Mouse (Mus musculus): Measurements from ENCODE around the gene Car10. TPM values are rescaled to one million over a fixed set of nuclear protein-coding genes. Genes with fewer than 3 reads are reported as not detected.

The Car10 gene
- not detected in 2 replicates for polyA plus RNA-seq (2012)

GRCm38 (mm10) chr11:93097941-93098828 is at the start of gene Car10:
Car10 (plus strand) TSS chr11:93098028.
- no peak for TF ChIP-seq GATA1 (IDR thresholded peaks at IDR 0.05; ENCODE audit: low read length)

- no peak for TF ChIP-seq GATA1 (IDR thresholded peaks at IDR 0.05; ENCODE audit: low read length)
Observed at GRCm38 (mm10) chr11:93065021-93065420, 32.8 kb upstream of the Car10 start.

DNA sequence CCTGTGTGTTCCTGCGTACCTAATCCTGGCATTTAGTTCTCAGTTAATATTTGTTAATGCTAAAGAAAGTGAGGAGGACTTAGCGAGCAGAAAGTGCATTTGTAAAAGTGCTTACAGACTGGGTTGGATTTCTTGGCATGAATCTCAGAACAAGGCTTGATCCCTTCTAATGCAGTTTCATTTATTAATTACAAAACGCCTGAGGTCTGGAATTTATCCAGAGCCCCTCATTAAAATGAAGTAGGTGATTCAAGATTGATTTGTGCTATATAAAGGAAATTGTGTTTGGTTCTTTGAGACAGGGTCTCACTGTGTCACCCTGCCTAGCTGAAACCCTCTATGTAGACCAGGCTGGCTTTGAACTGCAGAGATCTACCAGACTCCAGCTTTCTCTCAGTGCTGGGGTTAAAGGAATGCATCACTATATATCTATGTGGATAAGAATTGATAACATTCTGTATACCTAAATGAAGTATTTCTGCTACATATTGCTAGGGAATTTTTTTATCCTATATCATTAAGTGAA is 32.1 kb upstream of the Car10 start:
- no peak for TF ChIP-seq GATA1 (IDR thresholded peaks at IDR 0.05; ENCODE audit: low read length)

- no peak for TF ChIP-seq GATA1 (IDR thresholded peaks at IDR 0.05; ENCODE audit: low read length)
Observed at GRCm38 (mm10) chr11:93095588-93095987, 2.2 kb upstream of the Car10 start.

DNA sequence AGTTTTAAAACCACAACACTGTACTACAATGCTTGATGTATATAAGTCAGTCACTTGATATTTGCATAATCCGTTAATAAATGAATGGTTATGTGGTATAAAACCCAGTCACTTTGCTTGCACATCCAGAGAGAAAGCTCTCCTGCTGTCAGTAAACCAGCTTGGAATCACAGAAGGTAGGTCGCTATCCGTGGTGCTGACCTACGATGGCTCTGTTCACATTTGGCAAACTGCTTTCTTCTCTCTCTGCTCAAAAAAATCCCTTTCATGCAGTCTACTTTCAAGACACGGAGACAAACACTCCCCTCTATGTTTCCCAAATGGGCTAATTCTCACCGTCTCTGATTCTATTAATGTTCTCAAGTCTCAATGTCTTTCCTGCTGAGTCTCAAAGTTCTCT is 827 bp upstream of the Car10 start:
- TF ChIP-seq GATA1 (IDR thresholded peaks at IDR 0.05; ENCODE audit: low read length), result no peak

GRCm38 (mm10) chr11:93097431-93097851 is 387 bp upstream of the Car10 start:
- no peak for TF ChIP-seq GATA1 (IDR thresholded peaks at IDR 0.05; ENCODE audit: low read length)

GRCm38 (mm10) chr11:93098933-93099381 is 1.1 kb downstream of the Car10 start:
- TF ChIP-seq GATA1 (IDR thresholded peaks at IDR 0.05; ENCODE audit: low read length), result no peak

- TF ChIP-seq GATA1 (IDR thresholded peaks at IDR 0.05; ENCODE audit: low read length), result no peak
Observed at GRCm38 (mm10) chr11:93099431-93100370, 1.9 kb downstream of the Car10 start.

GRCm38 (mm10) chr11:93100606-93101005 is 2.8 kb downstream of the Car10 start:
- TF ChIP-seq GATA1 (IDR thresholded peaks at IDR 0.05; ENCODE audit: low read length), result no peak

- TF ChIP-seq GATA1 (IDR thresholded peaks at IDR 0.05; ENCODE audit: low read length), result no peak
Observed at GRCm38 (mm10) chr11:93101106-93101505, 3.3 kb downstream of the Car10 start.

DNA sequence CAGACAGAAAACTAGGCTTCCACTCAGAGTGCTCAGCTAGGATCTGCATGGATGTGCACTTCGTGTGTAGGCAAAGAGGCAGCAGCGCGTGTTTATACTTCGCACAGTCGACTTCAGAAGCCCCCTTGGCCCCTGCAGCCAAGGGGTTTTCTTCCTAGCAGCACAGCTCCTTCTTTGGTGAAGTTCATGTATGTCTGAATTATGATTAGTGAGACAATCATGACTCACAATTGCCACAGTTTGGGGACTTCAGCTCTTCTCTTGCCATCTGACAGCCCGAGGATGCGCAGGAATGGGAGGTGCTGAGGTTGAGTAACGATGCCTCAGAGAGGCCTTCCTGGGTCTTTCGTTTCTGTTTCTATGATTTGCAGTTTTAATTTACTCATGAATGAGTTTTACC is 4.5 kb downstream of the Car10 start:
- no peak for TF ChIP-seq GATA1 (IDR thresholded peaks at IDR 0.05; ENCODE audit: low read length)

- TF ChIP-seq GATA1 (IDR thresholded peaks at IDR 0.05; ENCODE audit: low read length), result no peak
Observed at GRCm38 (mm10) chr11:93103101-93103815, 5.4 kb downstream of the Car10 start.

- TF ChIP-seq GATA1 (IDR thresholded peaks at IDR 0.05; ENCODE audit: low read length), result no peak
Observed at GRCm38 (mm10) chr11:93109451-93109850, 11.6 kb downstream of the Car10 start.

DNA sequence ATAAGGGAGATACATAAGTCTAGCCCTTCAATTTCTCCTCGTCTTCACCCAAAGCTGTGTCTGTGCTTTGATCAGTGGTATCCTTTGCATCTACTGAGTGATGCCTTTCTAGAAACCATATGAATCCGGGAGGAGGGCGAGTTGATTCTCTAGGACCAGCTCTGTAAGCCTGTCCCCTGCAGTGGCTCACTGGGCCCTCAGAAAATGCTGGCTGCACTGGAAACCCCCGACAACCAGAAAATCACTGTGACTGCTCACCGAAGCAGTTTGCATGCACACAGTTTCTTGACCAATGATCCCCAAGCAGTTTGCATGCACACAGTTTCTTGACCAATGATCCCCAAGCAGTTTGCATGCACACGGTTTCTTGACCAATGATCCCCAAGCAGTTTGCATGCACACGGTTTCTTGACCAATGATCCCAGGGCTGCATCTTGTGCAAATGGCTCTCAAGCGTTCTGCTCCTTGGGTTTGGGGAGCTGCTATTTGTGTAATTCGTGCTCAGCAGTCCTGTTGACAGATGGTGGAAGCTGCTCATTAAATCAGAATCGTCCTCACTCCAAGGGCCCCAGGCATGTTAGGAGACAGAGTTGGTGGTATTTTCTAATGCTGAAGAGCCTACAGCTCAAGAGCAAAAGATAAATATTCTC is 23.1 kb downstream of the Car10 start:
- no peak for TF ChIP-seq GATA1 (IDR thresholded peaks at IDR 0.05; ENCODE audit: low read length)

- TF ChIP-seq GATA1 (IDR thresholded peaks at IDR 0.05; ENCODE audit: low read length), result no peak
Observed at GRCm38 (mm10) chr11:93123691-93124090, 25.9 kb downstream of the Car10 start.

Data from G1E-ER4 (cell line).